Mouse (Mus musculus): ENCODE measurements around the gene Urgcp.

Urgcp gene

GRCm38 (mm10) chr11:5788056-5789014, 26.2 kb upstream of the Urgcp start, which contains the start of gene Dbnl:
TSS of gene Dbnl (plus strand) at chr11:5788488.
- in situ Hi-C loops (cut with MboI, MseI) = loop anchor here in 1 of 2 experiments (5.0 to 10.0 kb wide), 2 partner anchors 76 to 304 kb away; no protein-coding TSS in a partner anchor

- in situ Hi-C loops (cut with MboI, MseI) = loop anchor here in 1 of 2 experiments (5.0 to 10.0 kb wide), 2 partner anchors 75 to 303 kb away; no protein-coding TSS in a partner anchor
Observed at GRCm38 (mm10) chr11:5787671-5788055, 25.5 kb upstream of the Urgcp start.

- in situ Hi-C loops (cut with MboI, MseI) = loop anchor here in 1 of 2 experiments (5.0 to 10.0 kb wide), 2 partner anchors 73 to 301 kb away; no protein-coding TSS in a partner anchor
Observed at GRCm38 (mm10) chr11:5785732-5786131, 23.6 kb upstream of the Urgcp start.

DNA sequence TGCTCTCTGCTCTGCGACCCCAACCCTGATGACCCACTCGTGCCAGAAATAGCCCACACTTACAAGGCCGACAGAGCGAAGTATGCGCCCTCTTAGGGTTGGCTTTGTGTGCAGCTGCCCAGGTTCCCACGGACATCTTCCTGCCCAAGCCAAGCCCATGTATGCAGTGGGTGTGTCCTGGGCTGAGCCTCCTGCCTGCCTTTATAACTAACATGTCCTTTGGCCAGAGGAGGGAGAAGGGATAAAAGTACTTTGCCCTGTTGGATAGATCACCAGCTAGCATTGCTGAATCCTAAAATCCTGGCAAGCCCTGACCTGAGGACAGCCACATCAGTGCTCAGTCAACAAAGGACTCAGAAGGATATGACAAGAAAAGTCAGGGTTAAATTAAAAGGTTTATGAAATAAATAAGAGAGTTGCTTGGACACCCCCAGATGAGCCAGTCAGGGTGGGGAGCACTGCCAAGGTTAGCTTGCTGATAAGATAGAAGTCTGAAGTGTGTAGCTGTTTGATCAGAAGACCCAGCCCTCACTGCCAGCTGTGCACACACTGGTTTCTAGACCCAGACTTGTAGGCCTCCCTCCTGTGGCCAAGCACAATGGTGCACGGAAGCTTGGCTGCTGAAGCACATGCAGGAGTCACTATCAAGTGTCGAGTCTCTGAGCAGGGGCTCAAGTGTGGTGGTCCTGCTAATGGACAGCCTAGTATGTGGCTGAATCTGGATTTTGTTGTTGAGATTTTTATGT, 20.2 kb upstream of the Urgcp start:
- in situ Hi-C loops (cut with MboI, MseI) = loop anchor here in 1 of 2 experiments (10.0 kb wide), 1 partner anchor 298 kb away; no protein-coding TSS in a partner anchor

DNA sequence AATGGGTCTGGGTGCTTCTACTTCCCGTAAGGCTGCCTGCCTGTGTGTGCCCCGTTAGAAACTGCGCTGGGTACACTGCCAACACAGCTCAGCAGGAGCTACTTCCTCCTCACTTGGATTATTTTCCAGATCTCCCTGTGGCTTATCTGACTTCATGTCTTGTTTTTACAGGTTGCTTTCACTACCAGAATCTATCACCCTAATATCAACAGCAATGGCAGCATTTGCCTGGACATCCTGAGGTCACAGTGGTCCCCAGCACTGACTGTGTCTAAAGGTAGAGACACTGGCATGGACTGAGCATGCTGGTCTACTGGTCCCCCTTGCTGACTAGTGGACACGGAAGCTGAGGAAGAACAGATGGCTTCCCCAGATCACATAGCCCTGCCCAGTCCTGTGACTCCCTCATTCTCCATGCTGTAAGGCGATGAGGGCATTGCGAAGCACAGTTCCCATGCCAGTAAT, 17.9 kb upstream of the Urgcp start:
- in situ Hi-C loops (cut with MboI, MseI) = loop anchor here in 1 of 2 experiments (10.0 kb wide), 1 partner anchor 295 kb away; no protein-coding TSS in a partner anchor

- in situ Hi-C loops (cut with MboI, MseI) = no loop called here
Observed at GRCm38 (mm10) chr11:5778481-5778880, 16.3 kb upstream of the Urgcp start.

DNA sequence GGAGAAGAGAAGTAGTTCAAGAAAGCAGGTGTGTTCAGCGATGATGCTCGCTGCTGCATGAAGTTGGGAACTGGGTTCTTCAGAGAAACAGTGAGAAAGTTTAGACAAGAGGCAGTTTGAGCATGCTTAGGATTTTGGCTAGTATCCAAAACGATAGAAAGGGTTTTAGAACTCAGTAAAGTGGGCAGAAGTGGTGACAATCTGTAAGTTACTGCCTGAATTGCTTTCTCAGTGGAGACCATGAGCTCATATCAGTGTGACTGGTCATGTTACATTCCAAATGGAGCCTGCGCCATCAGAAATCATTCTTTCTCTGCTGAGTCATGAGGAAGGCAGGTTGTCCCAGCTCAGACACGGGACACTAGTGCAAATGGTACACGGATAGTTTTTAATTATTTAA, 3.8 kb upstream of the Urgcp start:
- in situ Hi-C loops (cut with MboI, MseI) = no loop called here

DNA sequence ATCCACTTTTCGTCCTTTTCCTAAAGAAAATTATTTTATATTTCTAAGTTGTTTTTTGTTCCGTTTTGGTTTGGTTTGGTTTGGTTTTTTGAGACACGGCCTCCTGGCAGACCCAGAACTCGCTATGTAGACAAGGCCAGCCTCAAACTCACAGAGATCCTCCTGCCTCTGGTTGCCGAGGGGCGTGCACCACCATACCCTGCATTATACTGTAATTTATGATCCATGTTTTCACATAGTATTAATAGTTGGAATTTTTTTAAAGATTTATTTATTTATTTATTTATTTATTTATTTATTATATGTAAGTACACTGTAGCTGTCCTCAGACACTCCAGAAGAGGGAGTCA, 432 bp upstream of the Urgcp start:
- in situ Hi-C loops (cut with MboI, MseI) = loop anchor here in 1 of 2 experiments (5.0 kb wide), 1 partner anchor 40 kb away; no protein-coding TSS in a partner anchor

DNA sequence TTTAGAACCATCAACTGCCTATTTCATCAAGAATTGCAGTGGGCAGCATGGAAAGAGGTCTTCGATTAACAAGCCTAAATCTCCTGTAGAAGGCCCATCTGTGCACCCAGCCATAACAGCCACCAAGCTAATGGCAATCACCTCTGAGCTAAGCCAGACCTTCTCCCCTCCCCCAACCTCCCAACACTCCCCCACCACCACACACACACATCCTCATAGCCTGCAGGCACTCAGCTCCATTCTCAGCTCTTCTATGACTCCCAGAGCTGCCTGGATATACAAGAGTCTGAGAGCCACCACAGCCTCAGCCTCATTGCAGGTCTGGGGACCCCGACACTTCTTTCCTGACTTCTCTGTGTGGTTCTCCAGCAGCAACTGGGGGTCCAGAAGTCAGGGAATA, 8.4 kb downstream of the Urgcp start:
- in situ Hi-C loops (cut with MboI, MseI) = no loop called here

DNA sequence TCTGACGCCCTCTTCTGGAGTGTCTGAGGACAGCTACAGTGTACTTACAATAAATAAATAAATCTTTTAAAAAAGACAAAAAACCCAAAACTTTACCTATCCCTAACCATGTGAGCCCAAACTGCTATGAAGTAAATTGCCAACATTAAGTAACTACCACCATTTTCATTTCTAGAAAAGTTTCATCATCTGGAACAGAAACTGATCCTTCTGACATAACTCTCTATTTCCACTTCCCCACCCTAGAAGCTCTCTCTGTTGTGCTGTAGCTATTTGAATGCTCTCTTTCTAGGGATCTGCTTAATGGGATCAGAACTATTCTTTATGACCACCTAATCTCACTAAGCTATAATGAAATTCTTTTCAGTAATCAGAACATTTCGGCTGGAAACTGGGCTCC, 17.2 kb downstream of the Urgcp start:
- in situ Hi-C loops (cut with MboI, MseI) = no loop called here

GRCm38 (mm10) chr11:5742106-5742505, 20.1 kb downstream of the Urgcp start:
- in situ Hi-C loops (cut with MboI, MseI) = no loop called here

DNA sequence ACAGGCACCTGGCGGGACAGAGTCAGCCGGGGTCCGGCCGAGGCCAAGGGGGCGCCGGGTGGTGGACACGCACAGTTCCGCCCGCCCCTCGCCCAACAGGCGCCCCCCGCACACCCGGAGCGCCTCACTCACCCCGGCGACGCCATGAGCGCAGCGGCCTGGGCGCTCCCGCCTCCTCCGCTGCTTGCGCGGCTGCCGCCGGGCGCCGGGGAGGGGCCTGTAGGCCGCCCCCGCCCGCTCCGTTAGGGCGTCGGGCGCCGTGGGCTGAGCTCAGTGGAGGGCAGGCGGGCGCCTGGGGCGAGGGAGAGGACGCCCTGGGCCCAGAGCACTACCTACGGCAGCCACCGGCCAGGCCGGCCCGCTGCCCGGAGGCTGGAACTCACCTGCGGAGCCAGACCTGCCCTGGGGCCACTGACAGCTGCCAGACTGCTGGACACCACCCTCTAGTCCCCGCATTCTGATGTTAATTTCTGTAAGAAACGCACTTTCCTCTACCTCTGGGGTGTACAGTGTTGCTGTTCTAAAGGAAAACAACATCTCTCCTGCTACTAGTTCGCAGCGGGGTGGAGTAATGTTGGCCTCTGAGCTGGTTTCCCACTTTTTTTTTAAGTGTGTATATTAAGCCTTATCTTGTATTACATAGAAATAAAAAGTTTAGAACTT, 21.1 kb downstream of the Urgcp start:
- in situ Hi-C loops (cut with MboI, MseI) = no loop called here

GRCm38 (mm10) chr11:5740599-5740964, 21.6 kb downstream of the Urgcp start:
- in situ Hi-C loops (cut with MboI, MseI) = no loop called here

- in situ Hi-C loops (cut with MboI, MseI) = no loop called here
Observed at GRCm38 (mm10) chr11:5739846-5740245, 22.3 kb downstream of the Urgcp start.

- in situ Hi-C loops (cut with MboI, MseI) = no loop called here
Observed at GRCm38 (mm10) chr11:5738888-5739632, 23.1 kb downstream of the Urgcp start.

DNA sequence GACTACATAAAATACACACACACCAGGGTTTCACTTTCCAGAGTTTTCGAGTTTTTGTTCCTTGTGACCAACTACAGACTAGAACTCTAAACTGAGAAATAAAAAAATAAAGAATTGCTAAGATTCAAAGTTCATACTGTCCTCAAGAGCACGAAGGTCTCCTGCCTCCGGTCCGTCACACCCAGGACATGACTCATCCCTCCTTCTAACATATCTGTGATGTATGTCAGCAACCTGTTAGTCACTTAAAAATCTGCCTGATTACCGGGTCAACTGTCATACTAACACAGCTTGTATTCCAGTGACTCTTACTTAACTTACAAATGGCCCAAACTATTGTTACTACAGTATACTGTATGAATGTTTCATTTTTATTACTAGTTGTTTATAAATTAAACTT, 25.0 kb downstream of the Urgcp start:
- in situ Hi-C loops (cut with MboI, MseI) = no loop called here

GRCm38 (mm10) chr11:5734323-5734722, 27.9 kb downstream of the Urgcp start:
- in situ Hi-C loops (cut with MboI, MseI) = no loop called here

- in situ Hi-C loops (cut with MboI, MseI) = no loop called here
Observed at GRCm38 (mm10) chr11:5732401-5732800, 29.8 kb downstream of the Urgcp start.

GRCm38 (mm10) chr11:5729582-5729981, 32.6 kb downstream of the Urgcp start:
- in situ Hi-C loops (cut with MboI, MseI) = no loop called here

DNA sequence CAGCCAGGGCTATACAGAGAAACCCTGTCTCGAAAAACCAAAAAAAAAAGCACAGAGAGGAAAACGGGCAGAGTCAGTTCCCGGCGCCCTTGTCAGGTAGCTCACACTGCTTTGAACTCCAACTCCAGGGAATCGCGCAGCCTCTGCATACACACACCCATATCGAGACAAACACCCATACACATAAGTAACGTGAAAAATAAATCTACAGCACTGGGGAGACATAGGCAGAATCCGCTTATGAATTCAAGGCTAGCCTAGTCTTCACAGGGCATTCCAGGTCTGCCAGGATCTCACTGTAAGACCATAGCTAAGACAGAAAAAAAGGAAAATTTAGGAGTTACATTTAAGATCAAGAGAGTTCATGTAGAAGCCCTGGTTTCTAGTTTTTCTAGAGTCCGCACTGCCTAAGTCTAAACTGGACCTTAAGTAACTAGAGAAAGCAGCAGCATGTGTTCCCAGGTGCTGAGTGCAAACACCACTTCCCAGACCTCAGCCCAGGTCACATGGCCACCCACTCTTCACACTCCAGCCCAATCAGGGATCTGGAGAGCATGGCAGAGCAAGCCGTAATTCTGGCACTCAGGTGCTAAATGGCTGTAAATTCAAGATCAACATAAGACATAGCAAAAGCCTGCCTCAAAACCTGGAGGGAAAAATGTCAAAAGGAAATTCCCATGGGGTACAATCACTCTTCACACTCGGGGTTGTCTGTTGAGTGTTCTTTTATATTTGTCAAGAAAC, 43.4 kb downstream of the Urgcp start:
- in situ Hi-C loops (cut with MboI, MseI) = no loop called here

Data from T-helper 17 cell (primary cell).